Mouse (Mus musculus): ENCODE measurements around the gene Olfr1289. TPM values are rescaled to one million over a fixed set of nuclear protein-coding genes. Genes with fewer than 3 reads are reported as not detected.

Gene Olfr1289
- not detected in 2 replicates for polyA plus RNA-seq (2015; fragmentation: Nextera tagmentation; extraction: Ambion mirVana)

DNA sequence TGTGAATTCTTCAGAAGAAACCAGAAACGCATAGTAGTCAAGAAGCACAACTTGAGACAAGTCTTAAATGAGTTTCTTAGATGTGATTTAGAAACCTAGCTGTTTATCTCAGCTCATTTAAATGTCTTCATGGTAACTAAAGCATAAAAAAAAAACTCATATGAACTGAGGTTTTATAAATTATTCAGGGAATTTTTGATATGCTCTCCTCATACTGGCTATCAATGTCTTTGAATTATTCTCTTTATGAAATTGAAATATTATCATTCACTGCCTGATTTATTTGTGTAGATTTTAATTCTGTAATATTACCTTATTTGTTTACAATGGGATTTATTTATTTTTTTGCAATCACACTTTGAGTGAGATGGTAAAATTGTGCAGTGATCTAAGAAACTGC, at the start of gene Olfr1289:
Gene Olfr1289 (plus strand): TSS at position 301 of the 400 bp plus-strand sequence.
- Histone ChIP-seq H3K4me1 (no peaks in the 10 kb centered on the region), H3K4me3 (no peak within 1 kb of the TSS), H3K4me2 (replicated peaks) (no peak within 1 kb of the TSS), H3K27me3 (no peaks in the 10 kb centered on the region), H3K9me3 (no peaks in the 10 kb centered on the region), H3K36me3 (no peaks in the 10 kb centered on the region), H3K27ac (no peak within 1 kb of the TSS), H3K9ac (no peak within 1 kb of the TSS)
- no peak for ATAC-seq (ENCODE audit: low FRiP score, low read depth)
- WGBS: 77% methylated on average over 1 of the region's 1 CpGs

DNA sequence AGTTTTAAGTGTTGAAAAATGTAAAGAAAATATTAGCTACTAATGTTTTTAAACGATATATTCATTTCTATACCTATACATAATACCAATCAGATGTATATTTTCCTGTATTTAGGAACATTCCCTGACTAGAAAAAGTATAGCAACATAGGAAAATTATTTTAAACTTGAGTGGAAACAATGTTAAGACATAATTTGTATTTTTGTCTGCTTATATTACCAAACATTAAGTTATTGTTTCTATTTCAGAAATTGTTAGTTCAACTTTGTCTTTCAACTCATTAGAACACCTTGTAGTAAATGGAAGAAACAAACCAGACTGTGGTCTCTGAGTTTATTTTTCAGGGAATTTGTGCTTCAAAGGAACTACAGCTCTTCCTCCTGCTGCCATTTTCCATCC, 31.8 kb upstream of the Olfr1289 start, which contains the start of gene Olfr1287:
Gene Olfr1287 (plus strand): TSS at position 301 of the 400 bp plus-strand sequence.
- ATAC-seq (ENCODE audit: low FRiP score, low read depth): no peak
- WGBS: 67% methylated on average over 1 of the region's 1 CpGs

DNA sequence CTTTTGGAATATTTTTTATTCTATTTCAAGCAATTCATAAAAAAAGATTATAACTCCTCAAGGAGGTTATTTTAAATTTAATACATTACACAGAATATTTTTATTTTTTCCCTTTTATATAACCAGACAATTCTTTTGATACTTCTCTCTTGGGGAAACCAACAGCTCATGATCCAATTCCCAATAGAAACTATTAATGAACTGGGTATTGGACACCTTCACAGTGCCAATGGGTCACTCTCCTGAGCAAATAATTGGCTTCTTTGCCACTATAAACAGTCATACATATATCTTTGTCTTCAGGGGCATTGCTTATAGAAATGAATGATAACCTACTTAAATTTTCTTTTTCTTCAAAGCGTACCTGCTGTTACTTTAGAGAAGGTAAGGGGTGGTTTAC, 6.8 kb upstream of the Olfr1289 start, which contains the start of gene Olfr1288:
Gene Olfr1288 (plus strand): TSS at position 301 of the 400 bp plus-strand sequence.
- WGBS: 89% methylated on average over 1 of the region's 1 CpGs
- ATAC-seq (ENCODE audit: low FRiP score, low read depth): no peak
- no peaks in the 10 kb centered on the region for H3K4me1 ChIP-seq
- H3K4me2 ChIP-seq (replicated peaks): no peak within 1 kb of the TSS
- no peak within 1 kb of the TSS for H3K27ac ChIP-seq
- no peaks in the 10 kb centered on the region for H3K27me3 ChIP-seq
- no peak within 1 kb of the TSS for H3K9ac ChIP-seq
- H3K9me3 ChIP-seq: no peaks in the 10 kb centered on the region
- H3K36me3 ChIP-seq: no peaks in the 10 kb centered on the region
- no peak within 1 kb of the TSS for H3K4me3 ChIP-seq

More for the DNA sequence above, 31.8 kb upstream of the Olfr1289 start, which contains the start of gene Olfr1287:
- H3K4me2 ChIP-seq (replicated peaks): no peak within 1 kb of the TSS
- H3K9me3 ChIP-seq: 0 out of 2 replicates have a peak, but pooled peaks cover 2% of the 10 kb centered on the region
- no peak within 1 kb of the TSS for H3K9ac ChIP-seq
- H3K27me3 ChIP-seq: no peaks in the 10 kb centered on the region
- no peak within 1 kb of the TSS for H3K4me3 ChIP-seq
- H3K27ac ChIP-seq: no peak within 1 kb of the TSS
- H3K4me1 ChIP-seq: no peaks in the 10 kb centered on the region
- H3K36me3 ChIP-seq: no peaks in the 10 kb centered on the region

DNA sequence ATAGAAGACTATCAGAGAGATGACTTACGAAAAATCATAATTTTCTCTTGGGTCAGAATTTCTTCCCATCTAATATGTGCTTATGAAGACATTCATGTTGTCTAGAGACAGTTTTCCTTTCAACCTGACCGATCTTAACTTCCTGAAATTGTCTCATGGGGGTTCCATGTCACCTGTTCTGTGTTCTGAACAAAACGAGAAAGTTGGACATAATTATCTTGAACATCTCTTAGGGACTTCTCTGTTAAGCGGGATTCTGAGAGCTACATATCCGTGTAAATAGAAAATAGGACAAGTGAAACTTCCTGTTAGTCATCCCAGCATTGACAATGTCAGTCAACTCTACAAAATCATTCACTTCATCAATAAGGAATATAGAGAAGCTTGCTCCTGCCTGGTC, 13.1 kb downstream of the Olfr1289 start, which contains the start of gene Olfr1290:
Gene Olfr1290 (minus strand): TSS at position 101 of the 400 bp plus-strand sequence.
- Histone ChIP-seq H3K36me3 (no peaks in the 10 kb centered on the region), H3K4me3 (no peak within 1 kb of the TSS), H3K9me3 (no peaks in the 10 kb centered on the region), H3K27me3 (no peaks in the 10 kb centered on the region), H3K27ac (no peak within 1 kb of the TSS), H3K9ac (no peak within 1 kb of the TSS), H3K4me2 (replicated peaks) (no peak within 1 kb of the TSS), H3K4me1 (no peaks in the 10 kb centered on the region)
- 75% methylated on average over 5 of the region's 5 CpGs for WGBS
- ATAC-seq (ENCODE audit: low FRiP score, low read depth): no peak

DNA sequence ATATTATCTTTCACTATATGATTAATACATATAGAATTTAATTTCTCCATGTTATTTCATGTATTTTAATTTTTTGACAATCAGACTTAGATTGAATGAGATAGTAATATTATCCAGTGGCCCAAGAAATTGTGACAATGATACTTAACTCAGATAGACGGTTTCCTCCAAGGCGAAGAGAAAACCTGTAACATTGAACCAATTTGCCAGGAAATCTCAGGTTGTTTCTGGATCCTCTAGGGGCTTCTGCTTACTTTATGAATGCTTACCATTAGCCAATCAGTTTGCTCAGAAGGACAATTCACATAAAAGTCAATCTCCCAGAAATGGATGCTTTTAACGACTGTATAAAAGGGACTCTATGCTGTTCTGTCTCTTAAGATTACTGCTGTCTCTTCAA, 16.3 kb downstream of the Olfr1289 start, which contains the start of gene Olfr1291-ps1:
Gene Olfr1291-ps1 (plus strand): TSS at position 301 of the 400 bp plus-strand sequence.
- H3K4me2 ChIP-seq (replicated peaks): no peak within 1 kb of the TSS
- H3K27ac ChIP-seq: no peak within 1 kb of the TSS
- H3K9ac ChIP-seq: no peak within 1 kb of the TSS
- no peaks in the 10 kb centered on the region for H3K9me3 ChIP-seq
- no peaks in the 10 kb centered on the region for H3K36me3 ChIP-seq
- no peak for ATAC-seq (ENCODE audit: low FRiP score, low read depth)
- WGBS: 85% methylated on average over 3 of the region's 3 CpGs
- H3K4me1 ChIP-seq: no peaks in the 10 kb centered on the region
- no peaks in the 10 kb centered on the region for H3K27me3 ChIP-seq
- H3K4me3 ChIP-seq: no peak within 1 kb of the TSS

DNA sequence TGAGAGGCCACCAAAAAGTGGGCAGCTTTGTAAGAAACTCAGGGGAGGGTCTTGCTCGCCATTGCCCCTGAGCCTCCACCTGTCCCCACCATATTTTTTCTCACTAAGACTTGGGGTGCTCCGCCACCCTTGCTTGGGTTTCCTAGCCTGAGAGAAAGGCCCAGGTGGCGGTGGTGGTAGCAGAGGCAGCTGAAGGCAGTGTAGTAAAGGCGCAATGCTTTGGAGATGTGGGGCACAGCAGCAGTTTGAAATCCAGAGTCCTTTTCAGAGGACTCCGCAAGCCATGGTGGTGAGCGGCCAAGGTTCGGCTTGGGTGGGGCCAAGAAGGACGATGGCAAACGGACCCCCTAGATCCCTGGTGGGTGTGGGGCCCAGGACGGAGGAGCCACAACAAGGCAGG, 36.8 kb downstream of the Olfr1289 start:
- no peak overlapping the region for H3K27ac ChIP-seq
- H3K4me2 ChIP-seq (replicated peaks): no peak overlapping the region
- no peaks in the 10 kb centered on the region for H3K36me3 ChIP-seq
- WGBS: 88% methylated on average over 10 of the region's 10 CpGs
- H3K4me1 ChIP-seq: no peaks in the 10 kb centered on the region
- H3K9ac ChIP-seq: no peak overlapping the region
- ATAC-seq (ENCODE audit: low FRiP score, low read depth): no peak
- H3K27me3 ChIP-seq: no peaks in the 10 kb centered on the region
- no peak overlapping the region for H3K4me3 ChIP-seq
- H3K9me3 ChIP-seq: peaks cover 12% of the 10 kb centered on the region; the same call in 1 of the 2 replicates

DNA sequence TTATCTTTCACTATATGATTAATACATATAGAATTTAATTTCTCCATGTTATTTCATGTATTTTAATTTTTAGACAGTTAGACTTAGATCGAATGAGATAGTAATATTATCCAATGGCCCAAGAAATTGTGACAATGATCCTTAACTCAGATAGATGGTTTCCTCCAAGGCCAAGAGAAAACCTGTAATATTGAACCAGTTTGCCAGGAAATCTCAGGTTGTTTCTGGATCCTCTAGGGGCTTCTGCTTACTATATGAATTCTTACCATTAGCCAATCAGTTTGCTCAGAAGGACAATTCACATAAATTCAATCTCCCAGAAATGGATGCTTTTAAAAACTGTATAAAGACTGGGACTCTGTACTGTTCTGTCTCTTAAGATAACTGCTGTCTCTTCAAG, 44.3 kb downstream of the Olfr1289 start, which contains the start of gene Olfr1293-ps:
Gene Olfr1293-ps (plus strand): TSS at position 301 of the 400 bp plus-strand sequence.
- 84% methylated on average over 1 of the region's 1 CpGs for WGBS
- Histone ChIP-seq H3K9ac (no peak within 1 kb of the TSS), H3K27ac (no peak within 1 kb of the TSS), H3K4me2 (replicated peaks) (no peak within 1 kb of the TSS), H3K4me1 (no peaks in the 10 kb centered on the region), H3K4me3 (no peak within 1 kb of the TSS), H3K9me3 (peaks cover 8% of the 10 kb centered on the region; the same call in 1 of the 2 replicates), H3K36me3 (no peaks in the 10 kb centered on the region), H3K27me3 (no peaks in the 10 kb centered on the region)
- ATAC-seq (ENCODE audit: low FRiP score, low read depth): no peak

Other genes starting within 250 kb of the Olfr1289 start
- not detected in 2 replicates for gene Olfr1275, start 245.5 kb upstream of the Olfr1289 start, polyA plus RNA-seq (2015; fragmentation: Nextera tagmentation; extraction: Ambion mirVana)
- gene Olfr1276, start 226.3 kb upstream of the Olfr1289 start, polyA plus RNA-seq (2015; fragmentation: Nextera tagmentation; extraction: Ambion mirVana): not detected in 2 replicates
- gene Olfr1277, start 206.7 kb upstream of the Olfr1289 start, polyA plus RNA-seq (2015; fragmentation: Nextera tagmentation; extraction: Ambion mirVana): not detected in 2 replicates
- gene Olfr1278, start 190.7 kb upstream of the Olfr1289 start, polyA plus RNA-seq (2015; fragmentation: Nextera tagmentation; extraction: Ambion mirVana): not detected in 2 replicates
- not detected in 2 replicates for gene Olfr1279, start 180.2 kb upstream of the Olfr1289 start, polyA plus RNA-seq (2015; fragmentation: Nextera tagmentation; extraction: Ambion mirVana)
- not detected in 2 replicates for gene Olfr1280, start 166.8 kb upstream of the Olfr1289 start, polyA plus RNA-seq (2015; fragmentation: Nextera tagmentation; extraction: Ambion mirVana)
- gene Olfr1281, start 154.3 kb upstream of the Olfr1289 start, polyA plus RNA-seq (2015; fragmentation: Nextera tagmentation; extraction: Ambion mirVana): not detected in 2 replicates
- not detected in 2 replicates for gene Olfr1282, start 144.7 kb upstream of the Olfr1289 start, polyA plus RNA-seq (2015; fragmentation: Nextera tagmentation; extraction: Ambion mirVana)
- not detected in 2 replicates for gene Olfr1283, start 114.0 kb upstream of the Olfr1289 start, polyA plus RNA-seq (2015; fragmentation: Nextera tagmentation; extraction: Ambion mirVana)
- gene Olfr1284, start 105.3 kb upstream of the Olfr1289 start, polyA plus RNA-seq (2015; fragmentation: Nextera tagmentation; extraction: Ambion mirVana): not detected in 2 replicates
- gene Olfr1286, start 57.7 kb upstream of the Olfr1289 start, polyA plus RNA-seq (2015; fragmentation: Nextera tagmentation; extraction: Ambion mirVana): not detected in 2 replicates
- not detected in 2 replicates for gene Olfr1287, start 31.7 kb upstream of the Olfr1289 start, polyA plus RNA-seq (2015; fragmentation: Nextera tagmentation; extraction: Ambion mirVana)
- not detected in 2 replicates for gene Olfr1288, start 6.7 kb upstream of the Olfr1289 start, polyA plus RNA-seq (2015; fragmentation: Nextera tagmentation; extraction: Ambion mirVana)
- gene Olfr1290, start 13.0 kb downstream of the Olfr1289 start, polyA plus RNA-seq (2015; fragmentation: Nextera tagmentation; extraction: Ambion mirVana): not detected in 2 replicates
- not detected in 2 replicates for gene Olfr1291-ps1, start 16.4 kb downstream of the Olfr1289 start, polyA plus RNA-seq (2015; fragmentation: Nextera tagmentation; extraction: Ambion mirVana)
- not detected in 2 replicates for gene Olfr1293-ps, start 44.4 kb downstream of the Olfr1289 start, polyA plus RNA-seq (2015; fragmentation: Nextera tagmentation; extraction: Ambion mirVana)
- gene Olfr1294, start 59.5 kb downstream of the Olfr1289 start, polyA plus RNA-seq (2015; fragmentation: Nextera tagmentation; extraction: Ambion mirVana): not detected in 2 replicates
- gene Olfr1295, start 88.9 kb downstream of the Olfr1289 start, polyA plus RNA-seq (2015; fragmentation: Nextera tagmentation; extraction: Ambion mirVana): not detected in 2 replicates
- gene Olfr1297, start 145.7 kb downstream of the Olfr1289 start, polyA plus RNA-seq (2015; fragmentation: Nextera tagmentation; extraction: Ambion mirVana): not detected in 2 replicates
- not detected in 2 replicates for gene Olfr1298, start 168.4 kb downstream of the Olfr1289 start, polyA plus RNA-seq (2015; fragmentation: Nextera tagmentation; extraction: Ambion mirVana)
- gene Olfr1299, start 180.6 kb downstream of the Olfr1289 start, polyA plus RNA-seq (2015; fragmentation: Nextera tagmentation; extraction: Ambion mirVana): not detected in 2 replicates